Mouse (Mus musculus) G1E-ER4 (cell line): ENCODE results near the gene Rnf121. TPM values are rescaled to one million over a fixed set of nuclear protein-coding genes. Genes with fewer than 3 reads are reported as not detected.

Source experiments
- GATA1 ChIP-seq: IDR thresholded peaks from one replicate; pipeline ENCODE4 v1.8.0; 2012; ENCODE audit warnings: low read length, inconsistent platforms
- polyA plus RNA-seq: library from polyadenylated mRNA; stranded (reverse); fragments of >175 nt; gene quantifications from 2 replicates; pipeline ENCODE4 v1.2.3, GENCODE M21; 2012

The Rnf121 gene
- polyA plus RNA-seq, 1 experiment = 3.5 TPM

DNA sequence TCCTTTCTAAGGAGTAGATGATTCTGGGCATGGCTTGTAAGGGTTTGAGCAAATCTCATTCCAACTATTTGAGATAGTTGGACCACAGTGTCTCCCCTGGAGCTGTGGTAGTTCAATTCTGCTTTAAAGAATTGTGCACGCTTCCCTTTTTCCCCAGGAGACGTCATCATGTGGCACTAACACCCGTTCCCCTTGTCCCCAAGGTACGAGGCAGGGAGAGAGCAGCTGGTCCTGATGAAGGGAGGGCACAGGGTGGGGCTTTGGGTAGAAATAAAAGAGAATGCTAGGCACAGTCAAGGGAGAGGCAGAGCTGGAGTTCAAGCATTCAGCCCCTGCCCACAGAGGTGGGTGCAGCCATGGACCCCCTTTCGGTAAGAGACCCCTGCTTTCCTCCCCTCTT, 17.5 kb upstream of the Rnf121 start, which contains the start of gene Trpc2:
Trpc2 (plus strand) TSS at position 301 of the 400 bp plus-strand sequence.
- no peak for TF ChIP-seq GATA1

DNA sequence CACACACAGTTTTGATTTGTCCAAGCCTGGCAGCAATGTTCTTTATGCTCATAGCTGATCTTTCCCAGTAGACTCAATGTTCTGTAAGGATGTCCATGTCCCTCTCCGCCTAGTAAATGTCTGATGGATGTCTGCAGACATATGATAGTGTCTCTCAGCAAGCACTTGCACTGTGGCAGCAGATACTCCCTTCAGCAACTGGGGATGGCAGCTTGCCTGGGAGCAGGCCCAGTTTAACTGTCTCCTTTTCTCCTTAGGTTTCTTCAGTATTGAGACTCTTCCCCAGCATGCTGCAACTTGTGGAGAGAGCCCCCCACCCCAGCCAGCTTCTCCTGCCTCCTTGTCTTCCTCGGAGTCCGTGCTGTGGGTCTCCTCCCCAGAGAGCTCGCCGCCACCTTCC, 16.5 kb upstream of the Rnf121 start:
- no peak for TF ChIP-seq GATA1

DNA sequence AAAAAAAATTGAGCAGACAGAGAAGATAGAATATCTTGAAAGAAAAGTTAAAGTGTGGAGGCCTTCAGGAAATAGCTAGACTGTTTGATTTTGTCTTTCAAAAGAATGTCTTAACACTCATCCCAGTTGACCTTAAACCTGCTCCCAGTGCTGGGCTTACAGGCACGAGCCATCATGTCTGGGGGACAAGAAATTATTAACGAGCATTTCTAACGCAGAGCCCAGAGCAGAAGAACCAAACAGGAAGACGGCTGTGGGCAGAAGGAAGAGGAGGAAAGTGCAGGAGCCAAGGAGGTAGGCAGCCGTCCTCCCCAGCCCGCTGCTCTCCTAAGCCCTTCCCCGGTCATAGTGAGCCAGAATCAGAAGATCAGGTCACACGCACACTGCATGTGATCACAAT, 15.0 kb upstream of the Rnf121 start:
- TF ChIP-seq GATA1 = no peak

DNA sequence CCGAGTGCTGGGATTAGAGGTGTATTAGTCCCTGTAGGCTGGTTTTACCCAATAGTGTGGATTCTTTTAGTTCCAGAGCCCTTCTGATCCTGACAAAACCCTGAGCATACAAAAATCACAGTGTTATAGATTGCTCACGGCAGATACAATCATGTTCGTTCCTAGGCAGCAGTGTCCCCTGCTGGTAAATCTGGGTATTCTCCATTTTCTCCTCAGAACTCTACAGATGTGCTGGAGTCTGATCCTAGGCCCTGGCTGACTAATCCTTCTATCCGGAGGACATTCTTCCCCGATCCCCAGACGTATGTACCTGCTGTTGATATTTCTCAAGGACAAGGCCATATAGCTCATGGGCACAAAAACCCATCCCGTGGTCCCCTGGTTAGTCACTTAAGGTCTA, 13.2 kb upstream of the Rnf121 start:
- no peak for TF ChIP-seq GATA1

DNA sequence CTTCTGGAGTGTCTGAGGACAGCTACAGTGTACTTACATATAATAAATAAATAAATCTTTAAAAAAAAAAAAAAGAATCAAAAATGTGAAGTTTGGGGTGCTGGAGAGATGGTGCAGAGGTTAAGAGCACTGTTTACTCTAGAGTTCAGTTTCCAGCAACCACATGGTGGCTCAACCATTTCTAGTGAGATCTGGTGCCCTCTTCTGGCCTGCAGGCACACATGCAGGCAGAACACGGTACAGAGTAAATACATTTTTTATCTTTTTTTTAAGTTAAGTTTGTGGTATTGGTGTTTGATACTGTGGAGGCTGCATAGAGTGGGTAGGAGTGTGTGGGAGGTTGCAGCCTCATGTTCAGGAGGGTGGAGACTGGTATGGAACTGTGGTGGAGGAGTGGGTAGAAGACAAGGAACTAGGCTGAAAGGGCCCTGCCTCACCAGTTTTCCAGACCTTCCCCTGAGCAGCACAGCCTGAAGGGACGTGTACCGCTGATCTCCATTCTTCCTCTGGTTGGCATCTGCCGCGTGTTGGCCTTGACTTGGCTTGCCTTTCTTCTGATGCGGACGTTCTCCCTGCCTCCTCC, 11.5 kb upstream of the Rnf121 start:
- TF ChIP-seq GATA1 = no peak

DNA sequence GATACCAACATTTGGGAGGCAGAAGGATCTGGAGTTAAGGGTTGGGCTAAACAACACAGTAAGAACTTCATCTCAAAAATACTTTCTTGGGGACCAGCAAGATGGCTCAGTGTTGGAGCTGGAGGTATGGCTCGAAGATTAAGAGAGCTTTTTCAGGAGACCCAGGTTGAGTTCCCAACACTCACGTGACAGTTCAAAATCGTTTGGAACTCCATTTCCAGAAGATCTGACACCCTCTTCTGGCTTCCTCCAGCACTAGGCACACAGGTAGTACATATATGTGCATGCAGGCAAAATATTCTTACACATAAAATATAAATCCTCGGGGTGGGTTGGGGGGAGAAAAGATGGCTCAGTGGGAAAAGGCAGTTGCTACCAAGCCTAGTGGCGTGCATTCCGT, 1.1 kb upstream of the Rnf121 start:
- no peak for TF ChIP-seq GATA1

DNA sequence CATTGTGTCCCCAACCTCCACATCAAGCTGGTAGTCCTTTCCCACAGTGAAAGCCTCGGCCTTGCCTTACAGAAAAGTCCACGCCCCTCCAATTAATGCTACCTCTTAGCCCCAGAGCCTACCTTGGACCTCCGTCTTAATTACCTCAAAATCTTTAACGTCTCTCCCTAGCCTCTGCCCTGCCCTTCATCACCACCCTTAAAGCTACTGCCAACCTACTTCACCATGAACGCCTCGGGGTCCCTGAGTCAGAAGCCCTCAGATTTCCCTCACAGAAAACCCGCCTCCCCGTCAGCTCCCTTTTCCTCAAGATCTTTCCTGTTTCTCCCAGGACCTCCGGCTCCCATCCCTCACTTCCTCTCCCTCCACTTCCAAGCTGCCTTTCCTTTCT, 619 bp downstream of the Rnf121 start:
- no peak for TF ChIP-seq GATA1

DNA sequence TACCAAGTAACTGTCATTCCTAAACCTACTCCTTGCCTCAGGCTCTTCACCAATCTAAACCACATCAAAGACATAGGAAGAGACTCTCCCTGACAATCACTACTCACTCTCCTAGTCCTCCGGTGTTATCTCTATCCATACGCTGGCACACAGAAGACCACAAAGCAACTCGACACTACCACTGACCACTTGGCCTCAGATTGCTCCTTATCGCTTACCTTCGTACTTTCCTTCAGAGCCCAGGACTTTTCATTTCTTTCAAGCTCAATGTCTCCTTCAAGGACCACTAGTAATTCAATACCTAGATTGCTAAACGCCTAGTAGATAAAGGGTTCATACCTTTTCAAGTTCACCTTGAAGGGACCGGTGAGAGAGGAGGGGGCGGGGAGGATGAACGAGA, 1.4 kb downstream of the Rnf121 start:
- peak; percentile 72 for TF ChIP-seq GATA1

DNA sequence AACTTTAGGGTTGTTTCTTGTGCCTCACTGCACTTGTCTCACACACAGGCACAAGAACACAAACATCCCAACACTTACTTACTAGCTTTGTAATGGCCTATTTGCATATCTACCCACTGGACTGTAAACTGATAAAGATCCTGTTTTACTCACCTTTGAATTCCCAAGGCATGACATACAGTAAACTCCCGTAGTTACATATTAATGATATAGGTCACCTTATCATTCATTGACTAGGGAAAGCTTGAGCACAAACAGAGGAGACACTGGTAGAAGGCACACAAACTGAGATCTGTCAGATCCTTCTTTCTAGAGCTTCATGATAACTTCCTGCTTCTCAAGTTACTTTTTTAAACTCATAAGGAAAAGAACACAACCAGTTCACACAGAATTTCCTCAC, 3.1 kb downstream of the Rnf121 start:
- no peak for TF ChIP-seq GATA1

DNA sequence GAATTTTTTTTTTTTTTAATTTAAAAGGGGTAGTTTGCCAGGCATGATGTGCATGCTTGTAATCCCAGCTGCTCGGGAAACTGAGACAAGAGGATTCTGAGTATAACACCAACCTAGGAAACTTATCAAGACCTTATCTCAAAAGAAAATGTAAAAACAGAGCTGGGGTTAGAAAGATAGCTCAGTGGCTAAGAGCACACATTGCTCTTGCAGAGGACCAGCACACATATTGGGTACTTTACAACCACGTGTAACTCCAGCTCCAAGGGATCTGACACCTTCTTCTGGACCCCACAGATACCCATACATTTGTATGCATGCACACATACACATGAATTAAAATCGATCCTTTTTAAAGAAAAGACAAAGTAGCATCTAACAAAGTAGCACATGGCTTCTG, 3.9 kb downstream of the Rnf121 start:
- TF ChIP-seq GATA1 = no peak

DNA sequence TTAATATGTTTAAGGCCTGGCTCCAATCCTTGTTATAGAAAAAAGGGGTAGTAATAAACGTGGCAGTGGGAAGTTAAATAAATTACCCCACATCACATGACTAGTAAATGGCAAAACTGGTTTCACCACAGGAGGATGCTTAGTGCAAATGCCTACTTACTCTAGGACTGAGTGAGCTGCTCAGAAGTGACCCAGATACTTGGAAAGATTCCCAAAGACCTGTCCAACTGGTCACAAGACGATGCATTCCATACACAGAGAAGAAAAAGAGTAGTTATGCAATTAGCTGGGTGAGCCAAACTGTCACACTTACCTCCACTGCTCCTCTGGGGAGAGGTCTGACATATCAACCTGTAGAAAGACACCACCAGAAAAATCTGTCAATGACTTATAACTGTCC, 23.0 kb downstream of the Rnf121 start:
- no peak for TF ChIP-seq GATA1

DNA sequence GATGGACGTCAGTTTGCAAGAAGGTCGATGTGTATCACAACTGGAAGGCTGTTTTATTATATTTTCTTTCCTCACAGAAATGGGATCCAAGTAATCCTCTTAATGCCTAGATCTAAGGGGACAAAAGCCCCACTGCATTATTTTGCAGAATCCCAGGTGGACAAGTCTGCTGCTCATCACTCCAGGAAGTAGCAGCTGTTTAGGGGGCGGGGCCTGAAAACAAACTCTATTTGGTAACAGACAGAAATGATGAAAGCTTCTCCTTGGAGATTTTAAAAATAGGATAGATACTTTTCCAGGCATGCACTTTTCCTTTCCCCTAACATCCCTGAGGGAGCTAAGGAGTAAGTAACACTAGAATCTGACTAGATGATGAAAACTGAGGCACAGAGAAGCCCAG, 28.0 kb downstream of the Rnf121 start:
- no peak for TF ChIP-seq GATA1

DNA sequence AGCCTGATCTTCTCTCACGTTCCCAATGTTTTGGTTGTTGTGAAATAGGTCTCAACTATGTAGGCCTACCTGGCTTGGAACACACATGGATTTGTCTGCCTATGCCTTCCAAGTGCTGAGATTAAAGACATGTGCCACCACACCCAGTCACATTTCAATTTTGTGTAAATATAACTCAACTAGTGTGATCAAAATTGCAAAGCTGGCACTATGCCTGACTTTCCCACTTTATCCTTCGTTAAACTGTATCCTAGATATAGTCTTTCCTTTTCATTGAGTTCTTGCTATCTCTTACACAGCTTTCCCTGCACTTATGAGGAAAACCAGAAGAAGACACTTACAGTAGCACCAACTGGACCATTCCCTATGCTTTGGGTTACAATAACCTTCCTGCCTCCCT, 29.7 kb downstream of the Rnf121 start:
- TF ChIP-seq GATA1 = no peak

DNA sequence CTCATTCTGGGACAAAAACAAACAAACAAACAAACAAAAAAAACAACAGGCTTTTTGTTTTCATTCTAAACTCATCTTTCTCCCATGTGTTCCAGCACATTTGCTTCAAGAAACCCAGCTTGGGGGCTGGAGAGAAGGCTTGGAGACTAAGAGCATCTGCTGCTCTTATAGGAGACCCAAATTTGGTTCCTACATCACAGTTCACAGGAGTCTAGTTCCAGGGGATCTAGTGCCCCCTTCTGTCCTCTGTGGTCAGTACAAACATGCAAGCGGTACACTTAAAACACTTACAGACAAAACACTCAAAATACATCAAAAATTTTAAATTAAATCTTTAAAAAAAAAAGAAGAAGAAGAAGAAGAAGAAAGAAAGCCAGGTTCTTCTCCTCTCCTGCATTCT, 30.4 kb downstream of the Rnf121 start:
- no peak for TF ChIP-seq GATA1

DNA sequence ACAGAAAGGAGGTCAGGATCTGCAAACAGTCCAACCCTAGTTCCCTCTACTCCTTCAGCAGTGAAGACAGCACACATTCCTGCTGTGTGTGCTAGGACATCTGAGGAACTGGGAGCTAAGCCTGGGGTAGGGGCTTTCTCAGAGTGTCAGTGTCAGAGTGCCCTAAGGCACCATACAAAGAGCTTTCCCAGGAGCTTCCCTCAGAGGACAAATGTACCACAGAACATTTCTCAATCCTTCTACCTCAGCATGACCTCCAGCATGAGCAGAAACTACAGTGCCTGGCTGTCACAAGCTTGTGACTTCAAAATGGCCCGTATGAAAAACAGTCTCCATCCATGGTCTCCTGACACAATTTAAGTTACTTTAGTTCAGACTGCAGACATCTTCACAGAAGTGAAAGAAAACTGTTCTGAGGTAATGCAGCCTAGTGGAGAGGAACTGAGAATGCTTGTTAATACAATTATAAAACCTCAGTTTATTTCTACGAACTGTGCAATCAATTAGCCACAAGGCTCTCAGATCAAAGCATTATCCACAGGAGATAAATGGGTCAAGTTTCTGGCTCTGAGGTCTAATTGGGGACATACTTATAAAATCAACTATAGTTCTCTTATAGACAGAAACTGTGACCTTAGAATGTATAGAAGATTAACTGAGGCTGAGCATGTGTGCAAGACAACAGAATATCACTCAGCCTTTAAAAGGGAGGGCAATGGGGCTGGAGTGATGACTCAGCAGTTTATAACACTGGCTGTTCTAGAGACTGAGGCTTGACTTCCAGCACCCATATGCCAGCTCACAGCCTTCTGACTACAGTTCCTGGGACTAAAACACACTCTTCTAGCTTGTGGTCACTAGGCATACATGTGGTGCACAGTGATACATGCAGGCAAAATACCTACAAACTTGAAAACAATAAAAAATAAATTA, 39.8 kb downstream of the Rnf121 start:
- TF ChIP-seq GATA1 = no peak

DNA sequence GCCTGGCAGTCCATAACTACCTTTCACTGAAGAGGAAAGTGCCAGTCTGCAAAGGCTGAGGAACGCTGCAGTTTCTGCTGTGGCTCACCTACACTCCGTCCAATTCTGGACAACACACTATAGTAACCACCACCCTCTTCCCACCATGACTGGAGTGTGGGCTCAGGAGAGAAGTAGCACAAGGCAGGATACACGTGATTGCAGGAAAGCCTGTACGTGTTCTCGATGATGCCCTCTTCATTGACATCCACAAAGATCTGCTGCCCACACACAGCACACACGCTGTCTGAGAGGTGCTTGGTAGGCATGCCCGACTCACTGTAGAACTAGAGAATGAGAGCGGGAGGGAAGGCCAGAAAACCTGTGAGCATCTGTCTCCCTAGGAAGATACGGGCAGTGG, 41.4 kb downstream of the Rnf121 start:
- TF ChIP-seq GATA1 = no peak

DNA sequence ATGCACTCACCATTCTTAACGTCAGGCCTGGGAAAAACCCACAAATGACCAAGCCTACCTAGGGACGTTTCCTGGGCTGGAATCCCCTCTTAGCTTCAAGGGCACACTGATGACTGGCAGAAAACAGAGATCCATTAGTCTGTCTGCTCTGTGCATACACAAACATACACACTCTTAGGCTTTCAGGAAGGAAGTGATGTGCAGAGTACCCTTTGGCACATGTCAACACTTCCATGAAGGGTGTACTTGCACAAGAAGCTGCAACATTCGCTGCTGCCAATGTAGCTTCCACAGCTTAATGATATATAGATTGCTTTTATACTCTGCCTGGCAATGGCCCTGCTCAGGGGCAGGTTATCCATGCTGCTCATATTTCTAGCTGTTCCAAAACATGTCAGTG, 45.9 kb downstream of the Rnf121 start:
- no peak for TF ChIP-seq GATA1
